Mouse (Mus musculus) stomach, adult 2 months (tissue): Measurements from ENCODE around the gene Olfr196. TPM values are rescaled to one million over a fixed set of nuclear protein-coding genes. Genes with fewer than 3 reads are reported as not detected.

Experiments used
- polyA plus RNA-seq: library from polyadenylated mRNA; depleted of rRNA; stranded (reverse); fragments of >200 nt; gene quantifications from 2 replicates; pipeline ENCODE4 v1.2.3, GENCODE M21; 2012; rRNA removed

Olfr196 gene
- polyA plus RNA-seq = not detected in 2 replicates

GRCm38 (mm10) chr16:59170354-59170753 lies at the start of gene Olfr196:
Gene Olfr196, minus strand, starts transcription at chr16:59170454.

GRCm38 (mm10) chr16:59219667-59220066 lies 49.4 kb upstream of the Olfr196 start, which contains the start of gene Olfr199:
Gene Olfr199, minus strand, starts transcription at chr16:59219767.

GRCm38 (mm10) chr16:59203433-59203832 lies 33.2 kb upstream of the Olfr196 start, which contains the start of gene Olfr198:
Gene Olfr198, minus strand, starts transcription at chr16:59203533.

GRCm38 (mm10) chr16:59146746-59147145 lies 23.5 kb downstream of the Olfr196 start, which contains the start of gene Olfr195:
Gene Olfr195, plus strand, starts transcription at chr16:59147046.

GRCm38 (mm10) chr16:59120969-59121368 lies 49.3 kb downstream of the Olfr196 start, which contains the start of gene Olfr194:
Gene Olfr194, minus strand, starts transcription at chr16:59121069.

Other genes starting within 250 kb of the Olfr196 start
- not detected in 2 replicates for gene Olfr181, start 241.7 kb downstream of the Olfr196 start, polyA plus RNA-seq
- gene Olfr180, start 241.1 kb downstream of the Olfr196 start, polyA plus RNA-seq = not detected in 2 replicates
- gene Olfr183, start 175.1 kb downstream of the Olfr196 start, polyA plus RNA-seq = not detected in 2 replicates
- not detected in 2 replicates for gene Olfr186, start 140.2 kb downstream of the Olfr196 start, polyA plus RNA-seq
- not detected in 2 replicates for gene Olfr187, start 130.7 kb downstream of the Olfr196 start, polyA plus RNA-seq
- gene Olfr190, start 92.4 kb downstream of the Olfr196 start, polyA plus RNA-seq = not detected in 2 replicates
- not detected in 2 replicates for gene Olfr191, start 80.6 kb downstream of the Olfr196 start, polyA plus RNA-seq
- gene Olfr193, start 58.6 kb downstream of the Olfr196 start, polyA plus RNA-seq = not detected in 2 replicates
- gene Olfr194, start 49.4 kb downstream of the Olfr196 start, polyA plus RNA-seq = not detected in 2 replicates
- not detected in 2 replicates for gene Olfr195, start 23.4 kb downstream of the Olfr196 start, polyA plus RNA-seq
- not detected in 2 replicates for gene Olfr198, start 33.1 kb upstream of the Olfr196 start, polyA plus RNA-seq
- not detected in 2 replicates for gene Olfr199, start 49.3 kb upstream of the Olfr196 start, polyA plus RNA-seq
- not detected in 2 replicates for gene Olfr201, start 102.2 kb upstream of the Olfr196 start, polyA plus RNA-seq
- gene Olfr202, start 116.3 kb upstream of the Olfr196 start, polyA plus RNA-seq = not detected in 2 replicates
- not detected in 2 replicates for gene Olfr203, start 128.4 kb upstream of the Olfr196 start, polyA plus RNA-seq
- gene Olfr204, start 147.8 kb upstream of the Olfr196 start, polyA plus RNA-seq = not detected in 2 replicates
- not detected in 2 replicates for gene Olfr205, start 160.7 kb upstream of the Olfr196 start, polyA plus RNA-seq
- not detected in 2 replicates for gene Olfr206, start 178.8 kb upstream of the Olfr196 start, polyA plus RNA-seq
- gene Olfr209, start 193.5 kb upstream of the Olfr196 start, polyA plus RNA-seq = not detected in 2 replicates
- not detected in 2 replicates for gene Gabrr3, start 236.9 kb upstream of the Olfr196 start, polyA plus RNA-seq